Mouse (Mus musculus) spleen, postnatal 0 days (tissue): ENCODE results near the gene Enpp1. TPM values are rescaled to one million over a fixed set of nuclear protein-coding genes. Genes with fewer than 3 reads are reported as not detected.

Source experiments
- polyA plus RNA-seq: library from polyadenylated mRNA; unstranded; fragments of >200 nt; fragmentation: Nextera tagmentation; extraction: Ambion mirVana; gene quantifications from 2 replicates; pipeline ENCODE4 v1.2.1, GENCODE M21; 2015

Gene Enpp1
- 2.0 and 2.7 TPM in 2 replicates for polyA plus RNA-seq

DNA sequence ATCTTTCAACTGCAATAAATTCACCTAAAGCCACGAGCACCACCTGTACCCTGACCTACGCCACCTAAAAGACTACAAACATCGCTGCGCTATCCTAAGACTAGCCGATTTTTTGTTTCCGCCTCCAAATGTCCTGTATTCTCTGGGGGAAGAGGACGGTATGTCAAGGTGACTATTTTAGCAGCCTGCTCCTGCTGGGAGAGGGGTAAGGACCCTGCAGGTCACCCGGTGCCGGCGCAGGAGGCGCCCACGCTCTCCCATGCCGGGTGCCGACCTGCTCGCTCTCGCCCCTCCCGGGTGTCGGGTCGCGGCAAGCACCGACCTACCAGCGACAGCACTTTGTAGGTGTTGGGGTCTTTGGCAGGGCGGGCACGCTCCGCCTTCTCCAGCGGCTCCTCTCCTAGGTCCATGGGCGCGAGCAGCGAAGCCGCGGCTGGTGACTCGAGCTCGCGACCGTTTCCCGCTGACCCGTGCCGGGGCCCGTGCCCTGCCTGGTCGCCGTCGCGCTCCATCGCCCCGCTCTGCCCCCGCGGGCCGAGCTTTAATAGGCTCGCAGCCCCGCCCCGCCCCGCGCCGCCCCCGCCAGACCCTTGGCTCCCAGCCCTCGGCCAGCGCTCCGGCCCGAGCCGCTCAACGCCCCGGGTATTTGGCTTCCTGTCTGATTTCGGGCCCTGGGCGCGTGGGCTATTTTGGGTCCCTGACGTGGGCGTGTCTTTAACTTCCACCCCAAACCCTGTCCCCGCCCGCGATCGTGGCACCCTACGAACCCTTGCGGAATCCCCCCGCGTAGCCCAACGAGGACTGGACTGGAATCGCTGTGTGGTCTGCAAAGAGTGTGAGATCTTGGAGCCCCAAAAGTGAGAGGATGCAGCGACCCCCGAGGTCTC is at the start of gene Enpp1:
Enpp1 (minus strand) TSS at position 680 of the 887 bp plus-strand sequence.

DNA sequence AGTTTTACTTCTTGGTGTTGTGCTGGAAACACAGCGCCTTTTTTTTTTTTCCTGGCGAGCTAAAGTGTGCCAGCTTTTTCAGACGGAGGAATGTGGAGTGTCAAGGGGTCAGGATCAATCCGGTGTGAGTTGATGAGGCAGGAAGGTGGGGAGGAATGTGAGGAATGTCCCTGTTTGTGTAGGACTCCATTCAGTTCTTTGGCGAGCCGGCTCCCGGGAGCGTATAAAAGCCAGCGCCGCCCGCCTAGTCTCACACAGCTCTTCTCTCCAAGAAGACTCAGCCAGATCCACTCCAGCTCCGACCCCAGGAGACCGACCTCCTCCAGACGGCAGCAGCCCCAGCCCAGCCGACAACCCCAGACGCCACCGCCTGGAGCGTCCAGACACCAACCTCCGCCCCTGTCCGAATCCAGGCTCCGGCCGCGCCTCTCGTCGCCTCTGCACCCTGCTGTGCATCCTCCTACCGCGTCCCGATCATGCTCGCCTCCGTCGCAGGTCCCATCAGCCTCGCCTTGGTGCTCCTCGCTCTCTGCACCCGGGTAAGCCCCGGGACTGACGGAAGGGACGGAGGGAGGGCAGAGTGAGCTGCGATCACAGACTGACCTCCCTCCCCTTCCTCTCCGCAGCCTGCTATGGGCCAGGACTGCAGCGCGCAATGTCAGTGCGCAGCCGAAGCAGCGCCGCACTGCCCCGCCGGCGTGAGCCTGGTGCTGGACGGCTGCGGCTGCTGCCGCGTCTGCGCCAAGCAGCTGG is 116.5 kb downstream of the Enpp1 start, which contains the start of gene Ccn2:
Ccn2 (plus strand) TSS at position 193 of the 753 bp plus-strand sequence.

Other genes with a start within 250 kb of the Enpp1 start
- gene Ccn2, start 116.7 kb downstream of the Enpp1 start, polyA plus RNA-seq = 12.0 and 12.5 TPM in 2 replicates
- 3.0 and 4.2 TPM in 2 replicates for gene Enpp3, start 130.7 kb upstream of the Enpp1 start, polyA plus RNA-seq
- 6.8 and 7.7 TPM in 2 replicates for gene Med23, start 157.8 kb upstream of the Enpp1 start, polyA plus RNA-seq
- gene Arg1, start 215.3 kb upstream of the Enpp1 start, polyA plus RNA-seq = 1.6 and 1.8 TPM in 2 replicates